Mouse (Mus musculus): ENCODE results near the gene Fancc.
A peak's percentile ranks its signal among the peaks of the same experiment; 100 is the strongest.

Gene Fancc

GRCm38 (mm10) chr13:63290126-63290525 lies 207.0 kb downstream of the Fancc start:
- no peak for DNase-seq (ENCODE audit: low spot score)

- DNase-seq (ENCODE audit: low spot score) = no peak
These were observed 207.4 kb downstream of the Fancc start for GRCm38 (mm10) chr13:63289687-63290086.

DNA sequence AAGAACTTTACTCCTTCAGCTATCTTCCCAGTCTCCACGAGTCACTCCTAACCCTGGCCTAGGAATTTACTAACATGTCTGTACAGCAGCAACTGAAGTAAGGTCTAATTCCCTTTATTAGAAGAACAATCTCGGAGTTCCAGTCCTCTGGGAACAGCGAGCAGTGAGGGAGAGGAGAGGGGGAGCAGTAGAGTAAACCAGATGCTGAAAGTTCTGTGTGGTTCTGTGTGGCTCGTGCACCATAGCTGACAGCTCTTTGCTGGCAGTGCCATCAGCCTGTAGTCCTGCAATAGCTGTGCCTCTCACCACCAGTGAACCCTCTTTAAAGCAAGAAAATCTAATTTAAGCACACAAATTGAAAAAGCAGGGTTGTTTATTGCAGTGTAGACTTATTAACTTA lies 207.9 kb downstream of the Fancc start:
- DNase-seq (ENCODE audit: low spot score) = no peak

DNA sequence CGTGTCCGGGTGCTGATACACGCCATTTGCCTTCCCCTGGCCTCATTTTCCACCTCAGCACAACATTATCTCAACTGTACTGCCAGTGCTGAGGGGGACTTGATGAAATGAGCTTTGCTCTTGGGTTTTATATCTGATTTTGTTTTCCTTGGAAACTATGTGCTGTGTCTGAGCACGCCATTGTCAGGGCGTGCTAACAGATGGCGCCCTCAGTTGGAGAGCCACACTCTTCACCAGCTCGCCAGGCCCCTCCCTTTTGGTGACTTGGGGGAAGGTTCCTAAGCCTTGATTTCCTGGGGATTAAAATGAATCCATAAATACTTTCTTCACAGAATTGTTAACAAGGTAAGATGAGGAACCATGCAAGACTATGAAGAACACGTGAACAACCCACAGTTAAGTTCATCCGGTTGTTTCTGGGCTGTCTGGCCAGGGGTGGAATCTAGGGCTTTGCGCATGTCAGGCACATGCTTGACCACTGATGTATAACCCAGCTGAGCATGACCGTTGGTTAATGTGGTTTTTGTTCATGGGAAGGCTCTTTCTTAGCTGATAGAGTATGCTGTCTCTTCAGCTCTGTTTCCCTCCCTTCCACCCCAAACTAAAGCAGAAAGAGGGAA lies 210.5 kb downstream of the Fancc start:
- no peak for DNase-seq (ENCODE audit: low spot score)

- DNase-seq (ENCODE audit: low spot score) = no peak
These were observed 212.3 kb downstream of the Fancc start for GRCm38 (mm10) chr13:63284748-63285147.

DNA sequence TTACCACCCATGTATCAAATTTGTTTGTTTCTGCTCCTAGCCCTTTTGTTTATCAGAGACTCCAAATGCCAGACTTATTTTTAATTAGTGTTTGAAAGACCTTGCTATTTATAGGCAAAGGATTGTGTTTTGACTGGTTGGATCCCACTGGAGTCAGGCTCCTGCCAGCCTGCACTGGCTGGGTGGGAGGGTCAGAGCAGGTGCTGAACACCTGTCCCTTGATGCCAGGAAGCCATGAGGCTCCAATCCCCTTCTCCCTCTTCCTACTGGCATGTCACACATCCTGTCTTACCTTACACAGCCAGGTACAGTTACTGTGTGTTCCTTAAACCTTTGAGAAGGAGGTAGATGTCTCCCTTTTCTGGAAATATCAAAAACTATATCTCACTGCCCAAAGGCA lies 213.8 kb downstream of the Fancc start:
- no peak for DNase-seq (ENCODE audit: low spot score)

DNA sequence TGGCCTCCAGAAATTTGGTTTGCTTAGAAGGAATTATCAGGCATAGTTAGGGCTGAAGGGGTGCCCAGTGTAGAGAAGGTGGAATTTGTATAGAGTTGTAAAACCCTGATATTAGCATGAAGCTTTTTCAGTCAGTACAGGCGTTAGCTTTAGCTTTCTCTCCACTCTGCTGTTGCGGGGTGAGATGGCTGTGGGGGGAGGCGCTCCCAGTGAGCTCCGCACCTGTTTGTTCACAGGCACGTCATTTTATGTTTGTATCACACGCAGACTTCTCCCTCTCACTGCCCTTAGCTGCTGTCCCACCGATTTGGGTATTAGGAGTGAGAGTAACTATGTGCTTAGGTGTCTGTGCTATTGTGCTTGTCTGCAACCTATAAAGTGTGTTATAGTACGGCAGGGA lies 215.9 kb downstream of the Fancc start:
- no peak for DNase-seq (ENCODE audit: low spot score)

GRCm38 (mm10) chr13:63280344-63280743 lies 216.7 kb downstream of the Fancc start:
- no peak for DNase-seq (ENCODE audit: low spot score)

- no peak for DNase-seq (ENCODE audit: low spot score)
These were observed 217.3 kb downstream of the Fancc start for GRCm38 (mm10) chr13:63279807-63280206.

- peak; percentile 71 for DNase-seq (ENCODE audit: low spot score)
These were observed 218.1 kb downstream of the Fancc start for GRCm38 (mm10) chr13:63278796-63279475.

DNA sequence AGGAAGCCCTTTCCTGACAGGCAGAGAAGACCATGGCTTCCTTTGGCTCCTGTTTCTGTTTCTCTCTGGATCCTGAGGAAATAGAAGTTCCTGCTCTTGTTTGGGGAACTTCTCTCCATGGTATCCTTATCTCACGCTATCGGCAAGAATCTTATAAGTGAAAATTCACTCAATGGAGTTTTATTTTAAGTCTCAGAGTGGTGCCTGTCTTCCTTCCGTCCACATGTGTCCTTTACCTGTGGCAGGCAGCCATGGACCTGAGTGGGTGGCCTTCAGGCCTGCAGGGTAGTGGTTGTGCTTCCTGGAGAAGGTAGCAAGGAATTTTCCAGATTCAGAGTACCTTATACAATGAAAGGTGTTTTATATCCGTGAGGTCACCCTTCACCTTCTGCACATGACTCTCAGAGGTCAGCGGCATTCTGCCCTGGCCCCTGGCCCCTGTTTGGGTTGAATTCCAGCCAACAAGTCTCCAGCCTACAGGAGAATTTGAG lies 218.9 kb downstream of the Fancc start:
- DNase-seq (ENCODE audit: low spot score) = no peak

- DNase-seq (ENCODE audit: low spot score) = no peak
These were observed 219.8 kb downstream of the Fancc start for GRCm38 (mm10) chr13:63277316-63277715.

GRCm38 (mm10) chr13:63276389-63276788 lies 220.7 kb downstream of the Fancc start:
- DNase-seq (ENCODE audit: low spot score) = no peak

- DNase-seq (ENCODE audit: low spot score) = no peak
These were observed 222.5 kb downstream of the Fancc start for GRCm38 (mm10) chr13:63274488-63275166.

GRCm38 (mm10) chr13:63273859-63274258 lies 223.2 kb downstream of the Fancc start:
- DNase-seq (ENCODE audit: low spot score) = no peak

DNA sequence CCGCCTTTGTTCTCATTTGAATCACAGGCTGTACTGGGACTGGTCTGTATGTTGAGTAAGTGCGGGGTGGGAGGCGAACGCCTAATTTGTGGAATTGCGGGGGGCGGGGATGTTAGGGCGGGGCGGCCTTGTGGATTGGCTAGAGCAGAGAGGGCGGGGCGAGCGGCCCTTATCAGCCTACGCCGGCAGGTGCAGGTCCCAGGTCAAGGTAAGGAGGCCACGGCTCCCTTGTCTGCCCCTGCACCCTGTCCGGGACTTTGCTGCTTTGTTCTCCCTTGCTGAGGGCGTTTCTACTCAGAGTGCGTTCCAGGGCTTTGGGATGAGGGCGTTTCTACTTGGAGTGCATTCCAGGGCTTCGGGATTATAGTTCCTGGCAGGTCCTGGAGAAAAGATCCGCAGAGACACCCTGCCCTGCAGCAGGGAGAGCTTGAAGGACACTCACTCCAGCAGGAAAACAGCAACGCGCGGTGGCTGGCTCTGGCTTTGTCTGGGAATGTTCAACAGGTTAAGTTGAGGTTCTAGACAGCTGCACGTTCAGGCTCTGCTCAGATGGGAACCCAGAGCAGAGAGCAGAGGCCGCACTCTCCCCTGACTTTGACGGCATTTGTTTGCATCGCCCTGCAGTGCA lies 224.4 kb downstream of the Fancc start:
- DNase-seq (ENCODE audit: low spot score) = peak; percentile 72

DNA sequence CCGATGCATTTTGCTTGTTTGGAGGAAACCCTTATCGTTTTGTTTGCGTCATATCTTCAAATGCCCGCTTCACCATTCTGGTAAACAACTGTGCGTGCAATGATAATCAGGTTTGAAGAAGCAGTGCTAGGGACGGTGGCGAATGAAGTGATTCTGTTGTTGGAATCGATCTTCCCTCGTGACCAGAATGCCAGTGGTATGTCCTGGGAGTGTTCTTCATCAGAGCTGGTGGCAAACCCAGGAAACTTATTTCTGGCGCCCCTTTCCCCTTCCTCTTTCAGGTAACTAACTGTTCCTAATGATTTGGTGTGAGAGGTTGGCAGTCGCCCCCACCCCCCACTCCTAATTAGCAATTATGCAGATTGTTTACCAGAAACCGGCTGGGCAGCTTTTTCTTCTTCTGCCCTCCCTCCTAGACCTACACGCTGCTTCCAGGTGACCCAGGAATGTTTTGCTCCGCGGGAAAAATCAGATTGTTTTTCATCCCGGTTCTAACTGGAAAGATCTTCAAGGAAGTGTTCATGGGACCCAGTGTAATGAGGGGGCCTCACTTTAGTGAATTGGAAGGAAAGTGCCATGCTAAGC lies 225.0 kb downstream of the Fancc start:
- DNase-seq (ENCODE audit: low spot score) = no peak

DNA sequence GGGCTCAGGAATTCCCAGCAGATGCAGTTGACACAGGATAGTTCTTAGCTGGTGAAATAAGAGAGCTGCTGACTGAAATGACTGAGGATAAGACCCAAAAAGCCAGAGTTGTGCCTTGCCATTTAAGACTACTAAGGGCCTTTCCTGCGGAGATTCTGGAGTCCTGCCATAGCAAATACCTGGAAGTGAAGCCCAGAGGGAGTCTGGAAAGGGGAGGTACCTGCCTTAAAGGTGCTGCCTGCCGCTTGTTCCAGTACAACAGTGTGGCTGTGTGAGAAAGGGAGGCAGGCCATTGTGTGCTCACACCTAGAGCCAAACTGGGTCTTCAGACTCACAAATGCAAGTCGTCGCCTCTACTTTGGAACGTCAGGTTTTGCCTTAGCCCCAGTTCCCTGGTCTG lies 226.9 kb downstream of the Fancc start:
- DNase-seq (ENCODE audit: low spot score) = no peak

- no peak for DNase-seq (ENCODE audit: low spot score)
These were observed 228.3 kb downstream of the Fancc start for GRCm38 (mm10) chr13:63268776-63269175.

DNA sequence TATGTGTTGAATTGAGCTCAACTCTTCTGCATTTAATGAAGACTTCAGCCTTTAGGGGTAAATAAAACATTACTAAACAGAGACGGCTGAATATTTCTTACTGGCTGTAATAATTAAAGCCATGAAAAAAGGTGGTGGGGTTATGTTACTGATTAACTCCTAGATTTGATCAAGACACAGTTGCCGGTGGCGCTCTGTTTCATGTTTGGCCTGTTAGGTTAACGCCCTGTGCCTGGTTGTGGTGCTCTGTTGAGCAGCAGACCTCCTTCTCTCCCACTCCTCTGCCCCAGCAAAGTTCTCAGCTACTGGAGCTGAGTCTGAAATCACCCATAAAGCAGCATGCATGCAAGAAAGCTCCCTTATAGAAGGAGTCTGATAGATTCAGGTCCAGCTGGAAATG lies 228.7 kb downstream of the Fancc start:
- DNase-seq (ENCODE audit: low spot score) = no peak

DNA sequence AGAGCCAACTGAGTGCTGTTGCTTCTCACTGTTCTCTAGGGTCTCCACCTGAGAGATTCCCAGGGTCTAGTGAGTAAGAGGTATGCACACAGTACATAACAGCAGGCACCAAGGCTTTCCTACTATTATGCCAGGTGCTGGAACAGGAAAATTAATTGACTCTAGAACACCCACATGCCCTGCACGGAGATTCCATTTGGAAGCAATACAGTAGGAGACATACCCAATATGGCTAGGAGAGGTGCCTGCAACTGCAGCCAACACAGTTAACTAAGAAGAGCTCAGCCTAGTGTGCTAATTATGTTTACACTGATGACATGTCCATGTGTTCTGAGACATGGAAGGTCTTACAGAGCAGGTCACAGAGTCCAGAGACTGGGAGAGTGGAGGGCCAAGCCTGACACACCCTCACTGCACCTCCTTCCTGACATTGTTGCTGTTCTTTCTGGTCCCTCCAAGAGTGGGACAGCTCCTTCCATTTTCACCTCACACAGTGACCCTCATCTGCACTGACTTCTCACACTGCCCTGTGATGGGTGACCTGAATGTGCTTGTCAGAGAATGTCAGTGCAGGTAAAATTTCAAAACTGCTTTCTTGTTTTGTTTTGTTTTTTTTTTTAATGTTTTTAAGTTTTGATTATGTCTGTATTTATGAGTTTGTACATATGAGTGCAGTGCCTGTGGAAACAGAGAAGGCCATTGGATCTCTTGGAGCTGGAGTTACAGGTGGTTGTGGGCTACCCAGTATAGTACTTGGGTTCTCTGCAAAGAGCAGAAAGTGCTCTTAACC lies 234.7 kb downstream of the Fancc start:
- no peak for DNase-seq (ENCODE audit: low spot score)

DNA sequence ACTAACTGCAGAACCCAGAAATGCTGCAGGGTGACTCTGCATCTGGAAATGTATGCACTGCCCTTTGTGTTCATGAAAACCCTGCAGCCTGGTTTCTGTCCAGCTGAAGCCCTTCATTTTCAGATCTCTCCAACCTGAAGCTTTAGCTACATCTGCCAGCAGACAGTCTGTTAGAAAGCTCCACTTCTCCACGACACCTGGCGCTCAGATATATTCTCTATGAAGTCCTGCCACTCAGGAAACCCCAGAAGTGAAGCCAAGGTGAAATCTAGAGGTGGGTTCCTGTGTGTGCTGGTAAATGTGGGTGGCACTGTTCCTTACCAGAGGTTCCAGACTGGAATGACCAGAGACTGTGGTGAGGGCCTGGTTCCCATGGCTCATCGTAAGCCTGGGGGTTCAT lies 235.4 kb downstream of the Fancc start:
- no peak for DNase-seq (ENCODE audit: low spot score)

All from ovary, adult 18-20 months (tissue).